ENCODE assay signal across 8 mouse cellular contexts in the genomic region with DNA sequence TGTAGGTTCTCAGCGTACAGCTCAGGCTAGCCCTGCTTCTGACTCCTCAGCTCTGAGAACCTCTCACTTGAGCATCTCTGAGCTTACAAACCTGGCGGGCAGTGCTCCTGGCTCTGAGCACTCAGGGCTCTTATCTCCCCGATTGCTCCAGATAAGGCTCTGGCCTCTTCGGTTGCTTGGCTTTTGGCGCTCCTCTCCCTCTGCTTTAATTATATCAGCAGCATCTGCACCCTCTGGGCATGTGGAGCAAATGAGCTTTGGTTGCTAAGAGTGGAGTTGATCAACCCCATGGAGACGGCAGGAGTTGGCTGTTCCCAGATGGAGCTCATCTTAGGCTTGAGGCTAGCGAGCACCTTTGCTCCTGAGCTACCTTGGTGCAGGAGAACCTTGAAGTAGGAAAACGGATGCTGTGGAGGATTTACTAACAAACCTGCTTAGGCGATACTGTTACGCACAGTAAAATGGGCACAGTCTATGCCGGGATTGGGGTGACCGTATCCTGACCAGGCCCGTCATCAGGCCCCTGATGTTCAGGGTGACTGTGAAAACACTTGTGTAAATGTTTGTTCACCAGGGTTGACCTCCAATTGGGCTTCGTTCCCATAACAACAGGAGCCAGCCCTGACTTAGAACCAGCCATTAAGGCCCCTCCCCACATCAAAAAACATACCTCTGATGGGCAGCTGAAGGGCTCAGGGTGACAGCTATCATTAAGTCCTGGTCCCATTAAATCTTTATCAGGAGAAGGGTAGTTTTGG. TPM values are rescaled to one million over a fixed set of nuclear protein-coding genes. Genes with fewer than 3 reads are reported as not detected.
A peak's percentile ranks its signal among the peaks of the same experiment; 100 is the strongest.
DNase-seq lines count a peak whose midpoint lies in the region; ATAC-seq and TF ChIP-seq lines count a peak whose summit lies in the region.

No protein-coding gene starts in this region.

- 92% methylated on average over 14 of the region's 14 CpGs for WGBS in forebrain, embryonic 10.5 days
- WGBS in forebrain, embryonic 15.5 days, result 86% methylated on average over 14 of the region's 14 CpGs
- WGBS in liver, embryonic 14.5 days (ENCODE audit: insufficient replicate concordance), result 61% methylated on average over 14 of the region's 14 CpGs

- no peaks in the 10 kb centered on the region for H3K27me3 ChIP-seq in forebrain, embryonic 10.5 days (ENCODE audit: poor library complexity, severe bottlenecking)
- H3K27me3 ChIP-seq in forebrain, embryonic 15.5 days, result no peaks in the 10 kb centered on the region
- H3K27me3 ChIP-seq in liver, embryonic 14.5 days (ENCODE audit: control insufficient read depth, insufficient read depth, low read length), result no peaks in the 10 kb centered on the region

- H3K4me2 ChIP-seq in forebrain, embryonic 15.5 days (replicated peaks), result no peak overlapping the region
- H3K4me2 ChIP-seq in liver, embryonic 14.5 days (ENCODE audit: low read depth), result peak overlapping the region; percentile 97

- 0 out of 2 replicates have a peak overlapping the region, but pooled peaks have one; percentile 44 for H3K27ac ChIP-seq in forebrain, embryonic 10.5 days
- no peak overlapping the region for H3K27ac ChIP-seq in forebrain, embryonic 15.5 days (replicated peaks)
- H3K27ac ChIP-seq in liver, embryonic 14.5 days, result no peak overlapping the region

- peaks cover 50% of the 10 kb centered on the region for H3K4me1 ChIP-seq in forebrain, embryonic 10.5 days
- peaks cover 31% of the 10 kb centered on the region for H3K4me1 ChIP-seq in forebrain, embryonic 15.5 days
- H3K4me1 ChIP-seq in liver, embryonic 14.5 days (replicated peaks; ENCODE audit: control insufficient read depth in 2 of 2, insufficient read depth in 2 of 2, low read length in 1 of 2), result peaks cover 14 to 30% of the 10 kb centered on the region in 2 experiments

- TF ChIP-seq EP300 in liver, embryonic 14.5 days (IDR thresholded peaks at IDR 0.05; ENCODE audit: low read depth), result no peak

- TF ChIP-seq CTCF in liver, embryonic 14.5 days (IDR thresholded peaks at IDR 0.05; ENCODE audit: low read depth), result no peak

- peaks cover 69% of the 10 kb centered on the region for H3K36me3 ChIP-seq in forebrain, embryonic 10.5 days (replicated peaks)
- no peaks in the 10 kb centered on the region; the same call in 1 of the 2 replicates for H3K36me3 ChIP-seq in forebrain, embryonic 15.5 days
- no peaks in the 10 kb centered on the region; the same call in 1 of the 2 replicates for H3K36me3 ChIP-seq in liver, embryonic 14.5 days (replicated peaks; ENCODE audit: control insufficient read depth, insufficient read depth, low read depth)

- peak overlapping the region; percentile 80; the same call in 1 of the 2 replicates for H3K4me3 ChIP-seq in forebrain, embryonic 10.5 days
- no peak overlapping the region for H3K4me3 ChIP-seq in forebrain, embryonic 15.5 days
- H3K4me3 ChIP-seq in liver, embryonic 14.5 days (ENCODE audit: insufficient read depth in 1 of 2, low read depth in 2 of 2, low read length in 2 of 2), result peak overlapping the region; percentile 39 to 87

- no peak for ATAC-seq in forebrain, embryonic 15.5 days (replicated peaks)
- no peak for ATAC-seq in liver, embryonic 14.5 days (ENCODE audit: insufficient read depth)

- no peak for DNase-seq in forebrain, embryonic 10.5 days (ENCODE audit: extremely low spot score, low spot score)
- DNase-seq in urinary bladder, postnatal 14 days (ENCODE audit: low spot score), result peak; percentile 52
- no peak for DNase-seq in urinary bladder, postnatal 10 days (ENCODE audit: low spot score)
- no peak for DNase-seq in liver, embryonic 14.5 days (ENCODE audit: low read depth in 3 of 3, low spot score in 3 of 3)
- no peak for DNase-seq in gastrocnemius, adult 18-20 months (ENCODE audit: low spot score)
- DNase-seq in urinary bladder, adult 18-20 months (ENCODE audit: low spot score in 2 of 2), result no peak
- DNase-seq in kidney, adult 9 months, result no peak

- no peak overlapping the region for H3K9ac ChIP-seq in forebrain, embryonic 15.5 days (replicated peaks)
- H3K9ac ChIP-seq in liver, embryonic 14.5 days (replicated peaks), result peak overlapping the region; percentile 49

- H3K9me3 ChIP-seq in forebrain, embryonic 10.5 days, result 0 out of 2 replicates have a peak, but pooled peaks cover 4% of the 10 kb centered on the region
- H3K9me3 ChIP-seq in forebrain, embryonic 15.5 days, result no peaks in the 10 kb centered on the region
- H3K9me3 ChIP-seq in liver, embryonic 14.5 days (ENCODE audit: control insufficient read depth, low read length), result no peaks in the 10 kb centered on the region

RNA-seq across cellular contexts. Expression of a gene that starts 3.1 kb away (rescaled TPM):
- polyA plus RNA-seq in forebrain, embryonic 10.5 days (2016; fragmentation: Nextera tagmentation; extraction: Ambion mirVana), result 58.5 and 60.0 TPM in 2 replicates
- polyA plus RNA-seq in forebrain, embryonic 15.5 days (2015; fragmentation: Nextera tagmentation; extraction: Ambion mirVana), result 15.9 and 17.3 TPM in 2 replicates
- 12.6 and 12.7 TPM in 2 replicates for polyA plus RNA-seq in liver, embryonic 14.5 days (2012; rRNA removed)
- 5.9 and 7.6 TPM in 2 replicates for polyA plus RNA-seq in liver, embryonic 14.5 days (2014; fragmentation: Nextera tagmentation; extraction: Ambion mirVana)
- total RNA-seq in gastrocnemius, adult 18-20 months (2021), result 1 to 10 TPM; 2.4 to 2.6 TPM

RNA-seq across cellular contexts. Expression of a gene that starts 33.7 kb away (rescaled TPM):
- 196 and 197 TPM in 2 replicates for polyA plus RNA-seq in forebrain, embryonic 10.5 days (2016; fragmentation: Nextera tagmentation; extraction: Ambion mirVana)
- polyA plus RNA-seq in forebrain, embryonic 15.5 days (2015; fragmentation: Nextera tagmentation; extraction: Ambion mirVana), result 41.7 and 55.9 TPM in 2 replicates
- polyA plus RNA-seq in liver, embryonic 14.5 days (2012; rRNA removed), result 37.4 and 52.4 TPM in 2 replicates
- 89.5 and 92.2 TPM in 2 replicates for polyA plus RNA-seq in liver, embryonic 14.5 days (2014; fragmentation: Nextera tagmentation; extraction: Ambion mirVana)
- 1 to 10 TPM; 1.9 TPM for total RNA-seq in gastrocnemius, adult 18-20 months (2021)
